Mouse (Mus musculus) gastrocnemius, postnatal 25 days (tissue): ENCODE measurements around the gene Mettl1. TPM values are rescaled to one million over a fixed set of nuclear protein-coding genes. Genes with fewer than 3 reads are reported as not detected.

ENCODE experiments used
- DNase-seq: peaks from one replicate; pipeline ENCODE4 v3.0.0; 2022
- microRNA-seq, 2 experiments: library from miRNA; unstranded; fragments of <30 nt; microRNA quantifications; one replicate each; pipeline ENCODE4 v1.2.0; 2021; ENCODE audit warnings: borderline replicate concordance in 2 of 2
- total RNA-seq, 2 experiments: library from RNA; stranded (reverse); gene quantifications; 1 replicate in 1 of 2; 2 replicates in 1 of 2; pipeline ENCODE4 v1.2.3; 2021

Mettl1 gene
- total RNA-seq, 2 experiments from 2014 or later = 7.9 to 9.5 TPM

- no peak for DNase-seq
Measured at GRCm38 (mm10) chr10:127085052-127085451, 43.8 kb downstream of the Mettl1 start.

DNA sequence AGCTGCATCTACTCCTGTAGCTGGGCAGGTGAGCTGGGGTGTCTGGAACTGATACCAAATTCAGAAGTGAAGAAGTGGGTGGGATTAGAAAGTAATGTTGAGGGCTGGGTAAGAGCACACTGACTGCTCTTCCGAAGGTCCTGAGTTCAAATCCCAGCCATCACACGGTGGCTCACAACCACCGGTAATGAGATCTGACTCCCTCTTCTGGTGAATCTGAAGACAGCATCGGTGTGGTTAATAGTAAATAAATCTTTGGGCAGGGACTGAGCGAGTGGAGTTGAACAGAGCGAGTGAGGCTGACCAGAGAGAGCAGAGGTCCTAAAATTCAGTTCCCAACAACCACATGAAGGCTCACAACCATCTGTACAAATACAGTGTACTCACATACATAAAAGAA is 44.4 kb downstream of the Mettl1 start:
- DNase-seq = no peak

DNA sequence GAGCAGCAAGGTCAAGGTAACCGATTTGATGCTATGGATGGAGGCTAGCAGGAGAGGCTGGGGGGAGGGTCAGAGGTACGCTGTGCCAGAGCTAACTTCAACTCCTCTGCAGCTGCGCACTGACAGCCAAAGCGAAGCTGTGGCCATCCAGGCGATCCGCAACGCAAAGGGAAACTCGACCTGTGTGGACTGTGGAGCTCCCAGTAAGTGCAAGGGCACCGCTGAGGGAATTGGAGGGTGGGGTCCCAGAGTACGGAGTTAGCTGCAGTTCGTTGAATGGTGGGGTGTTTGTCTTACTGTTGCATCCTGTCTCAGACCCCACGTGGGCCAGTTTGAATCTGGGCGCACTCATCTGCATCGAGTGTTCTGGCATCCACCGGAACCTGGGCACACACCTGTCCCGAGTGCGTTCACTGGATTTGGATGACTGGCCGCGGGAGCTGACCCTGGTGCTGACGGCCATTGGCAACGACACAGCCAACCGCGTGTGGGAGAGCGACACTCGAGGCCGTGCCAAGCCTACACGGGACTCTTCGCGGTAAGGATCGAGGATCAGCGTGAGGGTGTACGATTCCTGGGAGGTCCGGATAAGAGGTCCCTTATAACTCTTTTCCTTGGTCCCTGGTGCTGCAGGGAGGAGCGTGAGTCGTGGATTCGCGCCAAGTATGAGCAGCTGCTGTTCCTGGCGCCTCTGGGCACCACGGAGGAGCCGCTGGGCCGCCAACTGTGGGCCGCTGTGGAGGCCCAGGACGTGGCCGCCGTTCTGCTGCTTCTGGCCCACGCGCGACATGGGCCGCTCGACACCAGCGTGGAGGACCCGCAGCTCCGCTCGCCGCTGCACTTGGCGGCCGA is 49.6 kb downstream of the Mettl1 start:
- DNase-seq = no peak

GRCm38 (mm10) chr10:127091507-127092396 is 50.5 kb downstream of the Mettl1 start:
- DNase-seq = no peak

DNA sequence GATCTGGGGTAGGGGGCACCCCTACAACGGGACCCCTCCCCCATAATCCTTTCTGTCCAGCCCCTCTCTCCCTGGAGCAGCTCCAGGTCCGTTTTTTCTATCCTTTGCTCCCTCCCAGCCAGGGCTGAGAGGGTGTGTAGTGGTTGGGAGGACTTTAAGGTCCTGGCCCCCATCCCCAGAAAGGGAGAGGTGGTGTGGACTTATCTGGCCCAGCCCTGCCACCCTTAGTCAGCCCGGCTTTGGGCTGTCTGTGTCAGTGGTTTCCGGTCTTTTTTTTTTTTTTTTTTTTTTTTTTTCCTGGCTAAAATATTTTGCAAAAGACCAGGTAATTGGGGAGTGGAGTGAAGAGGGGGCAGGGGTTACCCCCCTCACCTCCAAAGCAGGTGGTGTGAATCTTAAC is 51.5 kb downstream of the Mettl1 start:
- no peak for DNase-seq

GRCm38 (mm10) chr10:127094382-127094802 is 53.2 kb downstream of the Mettl1 start:
- DNase-seq = no peak

Small RNAs within 50 kb of the gene (microRNA-seq; reads per million reads assigned to microRNA genes)
- 58.7 to 73.7 reads per million in 2 experiments for gene Mir26a-2
- 0 reads per million in 2 experiments for gene Mir546

Other genes with a start within 250 kb of the Mettl1 start
- 1 to 10 TPM; 2.5 to 2.6 TPM for gene Atp23, start 140.1 kb upstream of the Mettl1 start, total RNA-seq
- gene Ctdsp2, start 62.7 kb upstream of the Mettl1 start, total RNA-seq = 10 to 100 TPM; 90.6 to 98.7 TPM
- gene Avil, start 40.7 kb upstream of the Mettl1 start, total RNA-seq = 1 to 10 TPM; 1.5 to 2.3 TPM
- 10 to 100 TPM; 20.9 TPM for gene Tsfm, start 10.6 kb upstream of the Mettl1 start, total RNA-seq
- gene Eef1akmt3, start 99 bp downstream of the Mettl1 start, total RNA-seq = under 1 TPM; 0.15 to 0.24 TPM
- gene Cyp27b1, start 6.8 kb downstream of the Mettl1 start, total RNA-seq = under 1 TPM; 0.10 to 0.19 TPM
- under 1 TPM; 0.62 to 0.82 TPM for gene March9, start 18.8 kb downstream of the Mettl1 start, total RNA-seq
- gene Cdk4, start 22.1 kb downstream of the Mettl1 start, total RNA-seq = 10 to 100 TPM; 43.3 to 46.9 TPM
- 10 to 100 TPM; 24.1 to 28.8 TPM for gene Tspan31, start 28.9 kb downstream of the Mettl1 start, total RNA-seq
- gene Agap2, start 33.9 kb downstream of the Mettl1 start, total RNA-seq = 1 to 10 TPM; 2.0 to 2.4 TPM
- gene Os9, start 79.7 kb downstream of the Mettl1 start, total RNA-seq = 10 to 100 TPM; 11.3 to 13.9 TPM
- under 1 TPM; 0.78 to 1.00 TPM for gene B4galnt1, start 123.8 kb downstream of the Mettl1 start, total RNA-seq
- gene Slc26a10, start 139.2 kb downstream of the Mettl1 start, total RNA-seq = 1 to 10 TPM; 3.3 to 6.5 TPM
- gene Arhgef25, start 148.7 kb downstream of the Mettl1 start, total RNA-seq = 1 to 10 TPM; 8.7 to 9.3 TPM
- gene Dtx3, start 154.3 kb downstream of the Mettl1 start, total RNA-seq = 10 to 100 TPM; 18.9 to 19.6 TPM
- gene Pip4k2c, start 170.2 kb downstream of the Mettl1 start, total RNA-seq = 1 to 10 TPM; 4.7 to 6.9 TPM
- gene Kif5a, start 221.9 kb downstream of the Mettl1 start, total RNA-seq = under 1 TPM; 0.18 to 0.62 TPM
- 10 to 100 TPM; 88.3 to 90.8 TPM for gene Dctn2, start 225.0 kb downstream of the Mettl1 start, total RNA-seq
- 10 to 100 TPM; 12.7 to 14.3 TPM for gene Mbd6, start 247.6 kb downstream of the Mettl1 start, total RNA-seq